Comparison of ENCODE assay signal across 21 mouse cellular contexts in the genomic region with DNA sequence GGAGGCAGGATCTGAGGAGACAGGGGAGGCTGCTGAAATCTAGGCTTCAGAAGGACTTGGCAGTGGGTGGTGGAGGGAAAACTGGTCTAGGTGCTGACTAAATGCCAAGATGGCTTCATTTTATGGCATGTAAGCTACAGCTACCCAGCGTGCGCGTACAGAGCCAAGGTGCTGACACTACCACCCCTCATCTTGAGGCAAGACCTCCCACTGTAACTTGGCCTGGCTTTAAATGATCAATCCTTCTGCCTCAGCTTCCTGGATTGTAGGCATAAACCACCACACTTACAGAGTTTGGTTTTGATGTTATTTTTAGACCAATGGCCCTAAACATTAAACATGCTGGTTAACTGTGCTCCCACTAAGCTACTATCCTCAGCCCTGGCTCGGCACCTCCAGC. TPM values are rescaled to one million over a fixed set of nuclear protein-coding genes. Genes with fewer than 3 reads are reported as not detected.
A peak's percentile ranks its signal among the peaks of the same experiment; 100 is the strongest.
DNase-seq lines count a peak whose midpoint lies in the region; ATAC-seq and TF ChIP-seq lines count a peak whose summit lies in the region.
"Had no signal": no experiment of that assay in that cellular context is flagged by ENCODE, and none has a peak within 500 bp of the region (broad histone marks: within the 10 kb centered on the region; RNA-seq: fewer than 3 reads in every experiment).

No protein-coding gene starts in this region.

- ATAC-seq in kidney, embryonic 14.5 days (ENCODE audit: low FRiP score, low TSS enrichment) = no peak
- no peak for ATAC-seq in megakaryocyte, adult 5-6 weeks (ENCODE audit: poor library complexity, severe bottlenecking)
- ATAC-seq: activated CD4-positive, CD25-positive, alpha-beta regulatory T cell, adult 4 months; forebrain, embryonic 14.5 days; hindbrain, embryonic 16.5 days had no signal

- no peak overlapping the region for H3K4me3 ChIP-seq in kidney, embryonic 14.5 days (ENCODE audit: low read length)
- peak overlapping the region; percentile 67 for H3K4me3 ChIP-seq in megakaryocyte, embryonic 14.5 days (replicated peaks)
- H3K4me3 ChIP-seq in ES-E14 (ENCODE audit: insufficient read depth in 1 of 2, low read depth in 1 of 2, low read length in 2 of 2, poor library complexity in 1 of 2, severe bottlenecking in 1 of 2) (no peak overlapping the region), macrophage (ENCODE audit: inconsistent target) (no peak overlapping the region)
- H3K4me3 ChIP-seq: embryonic facial prominence, embryonic 12.5 days; limb, embryonic 15.5 days; liver, embryonic 15.5 days; midbrain, embryonic 12.5 days; myocyte had no signal

- no peaks in the 10 kb centered on the region for H3K27me3 ChIP-seq in kidney, embryonic 14.5 days (ENCODE audit: control insufficient read depth, insufficient read depth, low read length)
- H3K27me3 ChIP-seq in megakaryocyte, embryonic 14.5 days (replicated peaks) = no peaks in the 10 kb centered on the region
- H3K27me3 ChIP-seq: embryonic facial prominence, embryonic 12.5 days; limb, embryonic 15.5 days; liver, embryonic 15.5 days; midbrain, embryonic 12.5 days had no signal

- H3K36me3 ChIP-seq in kidney, embryonic 14.5 days (ENCODE audit: control insufficient read depth, insufficient read depth, low read length) = peaks cover 5% of the 10 kb centered on the region; the same call in 1 of the 2 replicates
- peaks cover 22% of the 10 kb centered on the region for H3K36me3 ChIP-seq in megakaryocyte, embryonic 14.5 days (replicated peaks; ENCODE audit: low read length)
- H3K36me3 ChIP-seq in ES-E14 (ENCODE audit: control insufficient read depth, insufficient read depth, low read length, poor library complexity, severe bottlenecking) (peaks cover 4% of the 10 kb centered on the region; the same call in 1 of the 2 replicates), macrophage (ENCODE audit: inconsistent target) (peaks cover 13% of the 10 kb centered on the region)

- no peak overlapping the region for H3K4me2 ChIP-seq in kidney, embryonic 14.5 days (replicated peaks; ENCODE audit: low read depth, low read length)
- H3K4me2 ChIP-seq: embryonic facial prominence, embryonic 12.5 days; limb, embryonic 15.5 days; liver, embryonic 15.5 days; midbrain, embryonic 12.5 days had no signal

- no peak overlapping the region for H3K9ac ChIP-seq in kidney, embryonic 14.5 days (ENCODE audit: low read depth, low read length)
- H3K9ac ChIP-seq in ES-E14 (ENCODE audit: insufficient read depth, low read depth, low read length, poor library complexity, severe bottlenecking) = peak overlapping the region; percentile 16; the same call in 1 of the 2 replicates
- H3K9ac ChIP-seq: embryonic facial prominence, embryonic 12.5 days; limb, embryonic 15.5 days; liver, embryonic 15.5 days; midbrain, embryonic 12.5 days had no signal

- in situ Hi-C loops in ES-E14 (cut with MboI; ENCODE audit: low sequenced_read_pairs in 2 of 2, unreplicated experiment in 2 of 2) = no loop called here

- no peak for DNase-seq in kidney, postnatal 25 days
- no peak for DNase-seq in ES-E14 (ENCODE audit: low read depth, low spot score)
- DNase-seq in cerebellum, postnatal 36 days = no peak
- DNase-seq in right cerebral cortex, postnatal 14 days = no peak
- DNase-seq: cerebellum, adult 9-10 months; gastrocnemius, postnatal 10 days; heart, adult 11 months; kidney, adult 8-10 months; thymus, postnatal 25 days had no signal

- H3K9me3 ChIP-seq in kidney, embryonic 14.5 days (ENCODE audit: control insufficient read depth, low read length) = no peaks in the 10 kb centered on the region
- H3K9me3 ChIP-seq in megakaryocyte, embryonic 14.5 days = no peaks in the 10 kb centered on the region
- H3K9me3 ChIP-seq in ES-E14 (ENCODE audit: control insufficient read depth, insufficient read depth, low read depth, low read length) = no peaks in the 10 kb centered on the region
- H3K9me3 ChIP-seq: embryonic facial prominence, embryonic 12.5 days; limb, embryonic 15.5 days; liver, embryonic 15.5 days; midbrain, embryonic 12.5 days had no signal

- WGBS in kidney, embryonic 14.5 days = 70% methylated on average over 4 of the region's 4 CpGs
- 70% methylated on average over 4 of the region's 4 CpGs for WGBS in macrophage (ENCODE audit: missing documents)

- H3K79me2 ChIP-seq in macrophage (ENCODE audit: inconsistent target) = peaks cover 6% of the 10 kb centered on the region

- peak overlapping the region; percentile 38; the same call in 1 of the 2 replicates for H3K27ac ChIP-seq in kidney, embryonic 14.5 days (ENCODE audit: low read depth, low read length)
- H3K27ac ChIP-seq in ES-E14 (ENCODE audit: insufficient read depth, low read depth, low read length, poor library complexity, severe bottlenecking) (peak overlapping the region; percentile 59), macrophage (peak overlapping the region; percentile 80)
- H3K27ac ChIP-seq: embryonic facial prominence, embryonic 12.5 days; limb, embryonic 15.5 days; liver, embryonic 15.5 days; midbrain, embryonic 12.5 days had no signal

- no peaks in the 10 kb centered on the region for H3K4me1 ChIP-seq in kidney, embryonic 14.5 days (ENCODE audit: control insufficient read depth, insufficient read depth, low read length)
- peaks cover 70% of the 10 kb centered on the region for H3K4me1 ChIP-seq in megakaryocyte, embryonic 14.5 days
- H3K4me1 ChIP-seq in ES-E14 (ENCODE audit: control insufficient read depth in 2 of 2, insufficient read depth in 2 of 2, low read length in 2 of 2, poor library complexity in 1 of 2) = peaks cover 6 to 44% of the 10 kb centered on the region in 2 experiments
- H3K4me1 ChIP-seq: embryonic facial prominence, embryonic 12.5 days; limb, embryonic 15.5 days; midbrain, embryonic 12.5 days had no signal

TF ChIP-seq in ES-E14, 5 proteins besides CTCF, POLR2A, EP300 and RAD21:
- TF ChIP-seq ZC3H11A (IDR thresholded peaks at IDR 0.05; ENCODE audit: borderline replicate concordance, low read depth, low read length) = no peak
- no peak for TF ChIP-seq MAFK (IDR thresholded peaks at IDR 0.05; ENCODE audit: insufficient read depth, low read depth, low read length)
- no peak for TF ChIP-seq CHD2 (IDR thresholded peaks at IDR 0.05; ENCODE audit: low read depth, low read length)
- no peak for TF ChIP-seq HCFC1 (IDR thresholded peaks at IDR 0.05; ENCODE audit: borderline replicate concordance, insufficient read depth, low read length)
- TF ChIP-seq ZNF384 (IDR thresholded peaks at IDR 0.05; ENCODE audit: low read depth, low read length) = no peak

RNA-seq across cellular contexts. Expression of a gene that starts 11.4 kb away (rescaled TPM):
- polyA plus RNA-seq in kidney, embryonic 14.5 days (2014; fragmentation: Nextera tagmentation; extraction: Ambion mirVana) = 35.3 and 40.8 TPM in 2 replicates
- polyA plus RNA-seq in megakaryocyte, embryonic 14.5 days (2012; ENCODE audit: insufficient read depth, low replicate concordance) = 10.5 and 20.5 TPM in 2 replicates
- 5.7 and 8.0 TPM in 2 replicates for total RNA-seq in megakaryocyte, adult 5-6 weeks (2015)
- 13.7 and 25.5 TPM in 2 replicates for total RNA-seq in megakaryocyte, adult 5-6 weeks (2017)
- total RNA-seq in ES-E14 (2012; rRNA removed) = 22.6 and 23.6 TPM in 2 replicates
- 10 to 100 TPM; 11.5 to 92.4 (median 48.7) TPM for total RNA-seq in macrophage (2018; cell fraction: chromatin; rRNA removed)
- 10 to 100 TPM in 25 of 26 experiments, 1 to 10 TPM in 1; 8.4 to 30.4 (median 22.0) TPM for total RNA-seq in macrophage (2018; cell fraction: cytosol; rRNA removed)
- 10 to 100 TPM; 15.6 to 83.5 (median 39.5) TPM for total RNA-seq in macrophage (2018; cell fraction: nucleus; rRNA removed)
- 14.9 to 26.4 TPM (median 17.0 TPM) in 3 replicates for polyA plus RNA-seq in macrophage (2018)

RNA-seq across cellular contexts. Expression of a gene that starts 26.8 kb away (rescaled TPM):
- 33.3 and 33.6 TPM in 2 replicates for polyA plus RNA-seq in kidney, embryonic 14.5 days (2014; fragmentation: Nextera tagmentation; extraction: Ambion mirVana)
- polyA plus RNA-seq in megakaryocyte, embryonic 14.5 days (2012; ENCODE audit: insufficient read depth, low replicate concordance) = 9.6 and 15.5 TPM in 2 replicates
- 23.6 and 28.0 TPM in 2 replicates for total RNA-seq in megakaryocyte, adult 5-6 weeks (2015)
- total RNA-seq in megakaryocyte, adult 5-6 weeks (2017) = 20.2 and 24.4 TPM in 2 replicates
- 63.8 and 85.6 TPM in 2 replicates for total RNA-seq in ES-E14 (2012; rRNA removed)
- 10 to 100 TPM; 17.5 to 86.6 (median 58.6) TPM for total RNA-seq in macrophage (2018; cell fraction: chromatin; rRNA removed)
- total RNA-seq in macrophage (2018; cell fraction: cytosol; rRNA removed) = 10 to 100 TPM; 38.8 to 58.2 (median 50.4) TPM
- 100 to 1,000 TPM in 1 of 26 experiments, 10 to 100 TPM in 25; 30.6 to 102 (median 72.1) TPM for total RNA-seq in macrophage (2018; cell fraction: nucleus; rRNA removed)
- 24.9 to 57.5 TPM (median 29.7 TPM) in 3 replicates for polyA plus RNA-seq in macrophage (2018)

RNA-seq across cellular contexts. Expression of a gene that starts 35.7 kb away (rescaled TPM):
- polyA plus RNA-seq in kidney, embryonic 14.5 days (2014; fragmentation: Nextera tagmentation; extraction: Ambion mirVana) = 14.4 and 22.7 TPM in 2 replicates
- 44.0 and 58.2 TPM in 2 replicates for polyA plus RNA-seq in megakaryocyte, embryonic 14.5 days (2012; ENCODE audit: insufficient read depth, low replicate concordance)
- 30.8 and 34.0 TPM in 2 replicates for total RNA-seq in megakaryocyte, adult 5-6 weeks (2015)
- 24.0 and 34.2 TPM in 2 replicates for total RNA-seq in megakaryocyte, adult 5-6 weeks (2017)
- 31.7 and 39.7 TPM in 2 replicates for total RNA-seq in ES-E14 (2012; rRNA removed)
- total RNA-seq in macrophage (2018; cell fraction: chromatin; rRNA removed) = 100 to 1,000 TPM in 17 of 26 experiments, 10 to 100 TPM in 9; 46.6 to 225 (median 115) TPM
- total RNA-seq in macrophage (2018; cell fraction: cytosol; rRNA removed) = 10 to 100 TPM; 12.4 to 32.6 (median 22.4) TPM
- 100 to 1,000 TPM in 5 of 26 experiments, 10 to 100 TPM in 21; 28.6 to 160 (median 60.7) TPM for total RNA-seq in macrophage (2018; cell fraction: nucleus; rRNA removed)
- polyA plus RNA-seq in macrophage (2018) = 15.8 to 69.3 TPM (median 37.7 TPM) in 3 replicates

RNA-seq across cellular contexts. Expression of a gene that starts 35.8 kb away (rescaled TPM):
- 99.7 and 100 TPM in 2 replicates for polyA plus RNA-seq in kidney, embryonic 14.5 days (2014; fragmentation: Nextera tagmentation; extraction: Ambion mirVana)
- 13.8 and 37.9 TPM in 2 replicates for polyA plus RNA-seq in megakaryocyte, embryonic 14.5 days (2012; ENCODE audit: insufficient read depth, low replicate concordance)
- total RNA-seq in megakaryocyte, adult 5-6 weeks (2015) = 29.0 and 30.2 TPM in 2 replicates
- 11.7 and 29.8 TPM in 2 replicates for total RNA-seq in megakaryocyte, adult 5-6 weeks (2017)
- total RNA-seq in ES-E14 (2012; rRNA removed) = 51.6 and 74.9 TPM in 2 replicates
- total RNA-seq in macrophage (2018; cell fraction: chromatin; rRNA removed) = 10 to 100 TPM in 12 of 26 experiments, 1 to 10 TPM in 14; 2.4 to 16.2 (median 8.0) TPM
- total RNA-seq in macrophage (2018; cell fraction: cytosol; rRNA removed) = 10 to 100 TPM; 21.8 to 37.3 (median 29.2) TPM
- total RNA-seq in macrophage (2018; cell fraction: nucleus; rRNA removed) = 10 to 100 TPM in 18 of 26 experiments, 1 to 10 TPM in 8; 7.1 to 24.1 (median 11.5) TPM
- 21.1 to 35.5 TPM (median 25.6 TPM) in 3 replicates for polyA plus RNA-seq in macrophage (2018)
